ENCODE assay signal across 11 mouse cellular contexts in genomic region chr11:80481409-80482050, GRCm38 (mm10). TPM values are rescaled to one million over a fixed set of nuclear protein-coding genes. Genes with fewer than 3 reads are reported as not detected.
DNase-seq lines count a peak whose midpoint lies in the region; ATAC-seq lines count a peak whose summit lies in the region.
"Had no signal": no experiment of that assay in that cellular context is flagged by ENCODE, and none has a peak within 500 bp of the region (broad histone marks: within the 10 kb centered on the region; RNA-seq: fewer than 3 reads in every experiment).

No protein-coding gene starts in this region.

- no peaks in the 10 kb centered on the region for H3K9me3 ChIP-seq in forebrain, embryonic 14.5 days (replicated peaks; ENCODE audit: control insufficient read depth, low read length)
- no peaks in the 10 kb centered on the region for H3K9me3 ChIP-seq in midbrain, embryonic 11.5 days (ENCODE audit: control insufficient read depth, low read length)
- H3K9me3 ChIP-seq: embryonic facial prominence, embryonic 15.5 days had no signal

- peaks cover 43% of the 10 kb centered on the region for H3K36me3 ChIP-seq in forebrain, embryonic 14.5 days (ENCODE audit: control insufficient read depth, insufficient read depth, low read length)
- no peaks in the 10 kb centered on the region for H3K36me3 ChIP-seq in midbrain, embryonic 11.5 days (ENCODE audit: control insufficient read depth, insufficient read depth, low read length)
- H3K36me3 ChIP-seq: embryonic facial prominence, embryonic 15.5 days had no signal

- 76% methylated on average over 13 of the region's 13 CpGs for WGBS in forebrain, embryonic 14.5 days
- WGBS in midbrain, embryonic 11.5 days = 73% methylated on average over 13 of the region's 13 CpGs

- peak overlapping the region; percentile 89 for H3K4me3 ChIP-seq in forebrain, embryonic 14.5 days (ENCODE audit: low read depth, low read length)
- H3K4me3 ChIP-seq in midbrain, embryonic 11.5 days (ENCODE audit: low read depth, low read length) = no peak overlapping the region
- H3K4me3 ChIP-seq: embryonic facial prominence, embryonic 15.5 days had no signal

- DNase-seq in right cerebral cortex, postnatal 25 days = peak; percentile 44
- DNase-seq in right cerebral cortex, postnatal 36 days (ENCODE audit: low spot score in 2 of 2) = no peak
- DNase-seq in forebrain, embryonic 14.5 days (ENCODE audit: low spot score) = no peak
- no peak for DNase-seq in midbrain, embryonic 11.5 days (ENCODE audit: low spot score, missing footprints)
- DNase-seq in B cell, adult 2 months = no peak
- DNase-seq in spleen, adult 18-20 months = no peak
- no peak for DNase-seq in adrenal gland, postnatal 4 days (ENCODE audit: low spot score in 2 of 2)
- DNase-seq: gastrocnemius, postnatal 14 days; lung, adult 2 months had no signal

- no peak for ATAC-seq in forebrain, embryonic 14.5 days
- no peak for ATAC-seq in midbrain, embryonic 11.5 days (ENCODE audit: low FRiP score)

- H3K27me3 ChIP-seq in forebrain, embryonic 14.5 days (replicated peaks; ENCODE audit: control insufficient read depth, insufficient read depth, low read length) = no peaks in the 10 kb centered on the region
- peaks cover 12% of the 10 kb centered on the region for H3K27me3 ChIP-seq in midbrain, embryonic 11.5 days (ENCODE audit: control insufficient read depth, insufficient read depth, low read length)

- H3K9ac ChIP-seq in forebrain, embryonic 14.5 days (ENCODE audit: low read length) = peak overlapping the region; percentile 57
- no peak overlapping the region for H3K9ac ChIP-seq in midbrain, embryonic 11.5 days (ENCODE audit: low read length)
- H3K9ac ChIP-seq: embryonic facial prominence, embryonic 15.5 days had no signal

- H3K27ac ChIP-seq in forebrain, embryonic 14.5 days (ENCODE audit: low read depth, low read length) = no peak overlapping the region
- no peak overlapping the region for H3K27ac ChIP-seq in midbrain, embryonic 11.5 days (ENCODE audit: low read depth, low read length)
- H3K27ac ChIP-seq: embryonic facial prominence, embryonic 15.5 days; kidney, postnatal 0 days had no signal

- peaks cover 46% of the 10 kb centered on the region for H3K4me1 ChIP-seq in forebrain, embryonic 14.5 days (ENCODE audit: control insufficient read depth, insufficient read depth, low read length)
- H3K4me1 ChIP-seq in midbrain, embryonic 11.5 days (ENCODE audit: control insufficient read depth, insufficient read depth, low read length) = peaks cover 26% of the 10 kb centered on the region

- H3K4me2 ChIP-seq in forebrain, embryonic 14.5 days (ENCODE audit: low read length) = peak overlapping the region; percentile 82
- H3K4me2 ChIP-seq in midbrain, embryonic 11.5 days = peak overlapping the region; percentile 30
- H3K4me2 ChIP-seq: embryonic facial prominence, embryonic 15.5 days had no signal

RNA-seq across cellular contexts. Expression of gene Cdk5r1, which starts 4.7 kb away (rescaled TPM):
- 85.8 and 91.8 TPM in 2 replicates for polyA plus RNA-seq in forebrain, embryonic 14.5 days (2014; fragmentation: Nextera tagmentation; extraction: Ambion mirVana)
- polyA plus RNA-seq in midbrain, embryonic 11.5 days (2014; fragmentation: Nextera tagmentation; extraction: Ambion mirVana) = 16.3 and 16.6 TPM in 2 replicates
- total RNA-seq in adrenal gland, postnatal 4 days (2021) = 1 to 10 TPM; 8.0 to 9.6 TPM

RNA-seq across cellular contexts. Expression of gene Psmd11, which starts 53.1 kb away (rescaled TPM):
- polyA plus RNA-seq in forebrain, embryonic 14.5 days (2014; fragmentation: Nextera tagmentation; extraction: Ambion mirVana) = 327 and 340 TPM in 2 replicates
- 347 and 375 TPM in 2 replicates for polyA plus RNA-seq in midbrain, embryonic 11.5 days (2014; fragmentation: Nextera tagmentation; extraction: Ambion mirVana)
- 100 to 1,000 TPM; 116 to 131 TPM for total RNA-seq in adrenal gland, postnatal 4 days (2021)
